Mouse (Mus musculus) forebrain, embryonic 11.5 days (tissue): ENCODE measurements at regions not wholly inside any gene's neighbourhood (a gene's known extent, or its start where the extent isn't known, plus 50 kb on each side); places are given as distances from the start of the nearest gene placed in this dataset.

ENCODE experiments used
- ATAC-seq: fragments of 200-750 bp; cut with Nextera tagmentation; replicated peaks from 2 replicates; pipeline ENCODE4 v1.8.0; 2017; ENCODE audit warnings: moderate TSS enrichment; ENCODE audit not compliant: low FRiP score
- DNase-seq: peaks from one replicate; pipeline ENCODE4 v3.0.0-alpha.2; 2017; ENCODE audit warnings: low spot score
- H3K27ac ChIP-seq: fragments of 300-500 bp; sonication (generic); 2 replicates; pipeline ENCODE4 v1.5.1; 2014; ENCODE audit warnings: low read depth, low read length
- H3K27me3 ChIP-seq: fragments of 300-500 bp; sonication (generic); 2 replicates; pipeline ENCODE4 v1.6.1; 2014; ENCODE audit warnings: mild to moderate bottlenecking, low read length, mixed read lengths; ENCODE audit not compliant: control insufficient read depth, insufficient read depth
- H3K36me3 ChIP-seq: fragments of 300-500 bp; sonication (generic); 2 replicates; pipeline ENCODE4 v1.6.1; 2014; ENCODE audit warnings: mild to moderate bottlenecking, low read length, moderate library complexity, mixed read lengths; ENCODE audit not compliant: control insufficient read depth, insufficient read depth
- H3K4me1 ChIP-seq: fragments of 300-500 bp; sonication (generic); replicated peaks from 2 replicates; pipeline ENCODE4 v1.6.1; 2014; ENCODE audit warnings: low read length, mixed read lengths; ENCODE audit not compliant: control insufficient read depth, insufficient read depth
- H3K4me2 ChIP-seq: fragments of 300-500 bp; sonication (generic); 2 replicates; pipeline ENCODE4 v1.6.1; 2014; ENCODE audit warnings: low read depth, mild to moderate bottlenecking, low read length, moderate library complexity, mixed read lengths; ENCODE audit not compliant: severe bottlenecking
- H3K4me3 ChIP-seq: fragments of 300-500 bp; sonication (generic); 2 replicates; pipeline ENCODE4 v1.5.1; 2014; ENCODE audit warnings: low read depth, low read length
- H3K9ac ChIP-seq: fragments of 300-500 bp; sonication (generic); 2 replicates; pipeline ENCODE4 v1.6.1; 2014; ENCODE audit warnings: low read length
- H3K9me3 ChIP-seq: fragments of 300-500 bp; sonication (generic); 2 replicates; pipeline ENCODE4 v1.6.1; 2016; ENCODE audit warnings: low read length, mixed read lengths; ENCODE audit not compliant: control insufficient read depth
- WGBS: fragments of 180-500 bp; shearing (Covaris S2); extraction: QIAGEN DNeasy Blood & Tissue Kit; methylation state at CpG from one replicate; pipeline ENCODE4 v1.1.7; 2014; 5-methylcytosine and 5-hydroxymethylcytosine counted together

- no peak overlapping the region for H3K4me2 ChIP-seq
- H3K4me1 ChIP-seq = no peaks in the 10 kb centered on the region
- no peaks in the 10 kb centered on the region for H3K36me3 ChIP-seq
- no peak overlapping the region for H3K4me3 ChIP-seq
- 10% methylated on average over 3 of the region's 3 CpGs for WGBS
- no peaks in the 10 kb centered on the region for H3K27me3 ChIP-seq
- H3K27ac ChIP-seq = no peak overlapping the region
- H3K9me3 ChIP-seq = no peaks in the 10 kb centered on the region
- no peak for ATAC-seq
- DNase-seq = no peak
- no peak overlapping the region for H3K9ac ChIP-seq
Measured at GRCm38 (mm10) chr1:61353481-61353880, 285.1 kb upstream of the Pard3b start.

GRCm38 (mm10) chr1:61355241-61355640 is 283.4 kb upstream of the Pard3b start:
- Histone ChIP-seq H3K4me3 (no peak overlapping the region), H3K9ac (no peak overlapping the region), H3K4me1 (no peaks in the 10 kb centered on the region), H3K27me3 (no peaks in the 10 kb centered on the region), H3K9me3 (no peaks in the 10 kb centered on the region), H3K27ac (no peak overlapping the region), H3K4me2 (no peak overlapping the region), H3K36me3 (no peaks in the 10 kb centered on the region)
- WGBS = 71% methylated on average over 5 of the region's 5 CpGs
- DNase-seq (no peak), ATAC-seq (no peak)

GRCm38 (mm10) chr1:61359011-61359930 is 279.4 kb upstream of the Pard3b start:
- no peak overlapping the region for H3K27ac ChIP-seq
- H3K4me3 ChIP-seq = no peak overlapping the region
- H3K9me3 ChIP-seq = no peaks in the 10 kb centered on the region
- H3K27me3 ChIP-seq = no peaks in the 10 kb centered on the region
- ATAC-seq = no peak
- H3K36me3 ChIP-seq = no peaks in the 10 kb centered on the region
- no peak for DNase-seq
- no peak overlapping the region for H3K4me2 ChIP-seq
- no peaks in the 10 kb centered on the region for H3K4me1 ChIP-seq
- no peak overlapping the region for H3K9ac ChIP-seq
- 83% methylated on average over 19 of the region's 19 CpGs for WGBS

- 77% methylated on average over 4 of the region's 4 CpGs for WGBS
- no peak overlapping the region for H3K9ac ChIP-seq
- no peak overlapping the region for H3K27ac ChIP-seq
- no peaks in the 10 kb centered on the region for H3K27me3 ChIP-seq
- H3K9me3 ChIP-seq = no peaks in the 10 kb centered on the region; the same call in 1 of the 2 replicates
- no peak overlapping the region for H3K4me2 ChIP-seq
- H3K4me1 ChIP-seq = 0 out of 2 replicates have a peak, but pooled peaks cover 2% of the 10 kb centered on the region
- ATAC-seq (no peak), DNase-seq (no peak)
- H3K4me3 ChIP-seq = no peak overlapping the region
- H3K36me3 ChIP-seq = no peaks in the 10 kb centered on the region
Measured at GRCm38 (mm10) chr1:61372581-61372980, 266.0 kb upstream of the Pard3b start.

GRCm38 (mm10) chr1:61373661-61374491 is 264.7 kb upstream of the Pard3b start:
- H3K4me3 ChIP-seq = no peak overlapping the region
- H3K36me3 ChIP-seq = no peaks in the 10 kb centered on the region
- ATAC-seq (no peak), DNase-seq (no peak)
- H3K9ac ChIP-seq = no peak overlapping the region
- H3K27ac ChIP-seq = no peak overlapping the region
- 0 out of 2 replicates have a peak, but pooled peaks cover 2% of the 10 kb centered on the region for H3K4me1 ChIP-seq
- 80% methylated on average over 17 of the region's 17 CpGs for WGBS
- no peaks in the 10 kb centered on the region for H3K27me3 ChIP-seq
- no peak overlapping the region for H3K4me2 ChIP-seq
- H3K9me3 ChIP-seq = no peaks in the 10 kb centered on the region; the same call in 1 of the 2 replicates

- Histone ChIP-seq H3K9ac (no peak overlapping the region), H3K4me2 (no peak overlapping the region), H3K9me3 (no peaks in the 10 kb centered on the region; the same call in 1 of the 2 replicates), H3K4me1 (peaks cover 5% of the 10 kb centered on the region; the same call in 1 of the 2 replicates), H3K36me3 (no peaks in the 10 kb centered on the region), H3K27ac (no peak overlapping the region), H3K4me3 (no peak overlapping the region), H3K27me3 (no peaks in the 10 kb centered on the region)
- DNase-seq (no peak), ATAC-seq (no peak)
- WGBS = 65% methylated on average over 4 of the region's 4 CpGs
Measured at GRCm38 (mm10) chr1:61376417-61376816, 262.2 kb upstream of the Pard3b start.

- WGBS = 1% methylated on average over 7 of the region's 7 CpGs
- ATAC-seq = no peak
- H3K9ac ChIP-seq = no peak overlapping the region
- no peaks in the 10 kb centered on the region for H3K27me3 ChIP-seq
- no peak overlapping the region for H3K4me2 ChIP-seq
- no peaks in the 10 kb centered on the region for H3K36me3 ChIP-seq
- no peak overlapping the region for H3K4me3 ChIP-seq
- H3K27ac ChIP-seq = no peak overlapping the region
- H3K4me1 ChIP-seq = peaks cover 5% of the 10 kb centered on the region; the same call in 1 of the 2 replicates
- DNase-seq = peak; percentile 87
- H3K9me3 ChIP-seq = no peaks in the 10 kb centered on the region
Measured at GRCm38 (mm10) chr1:61377070-61377469, 261.6 kb upstream of the Pard3b start.

- Histone ChIP-seq H3K4me1 (peaks cover 5% of the 10 kb centered on the region; the same call in 1 of the 2 replicates), H3K4me2 (no peak overlapping the region), H3K9me3 (no peaks in the 10 kb centered on the region), H3K27me3 (no peaks in the 10 kb centered on the region), H3K36me3 (no peaks in the 10 kb centered on the region), H3K4me3 (no peak overlapping the region), H3K9ac (no peak overlapping the region), H3K27ac (no peak overlapping the region)
- WGBS = 68% methylated on average over 8 of the region's 8 CpGs
- no peak for ATAC-seq
- no peak for DNase-seq
Measured at GRCm38 (mm10) chr1:61378240-61378639, 260.4 kb upstream of the Pard3b start.
